Mouse (Mus musculus): Measurements from ENCODE around the gene Adamts7.

DNA sequence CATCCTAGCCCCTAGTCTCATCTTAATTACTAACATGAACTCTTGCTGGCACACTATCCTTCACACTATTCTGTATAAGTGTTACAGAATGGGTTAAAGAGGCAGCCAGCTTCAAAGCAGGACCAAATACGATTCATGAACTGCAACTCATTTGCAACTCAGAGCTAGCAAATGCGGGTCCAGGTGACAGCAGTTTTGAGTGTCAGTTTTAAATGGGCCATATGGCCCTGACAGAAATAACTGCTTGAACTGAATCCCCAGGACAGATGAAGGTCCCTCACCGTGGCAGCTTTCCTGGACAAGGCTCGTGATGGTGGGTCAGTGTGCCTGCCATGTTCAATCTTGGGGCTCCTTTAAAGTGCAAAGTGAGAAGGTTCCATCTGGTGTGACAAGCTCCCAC, 7.1 kb downstream of the Adamts7 start:
- TF ChIP-seq CTCF (IDR thresholded peaks at IDR 0.05; ENCODE audit: control insufficient read depth, insufficient read depth, insufficient read length) (no peak), USF1 (IDR thresholded peaks at IDR 0.05; ENCODE audit: low read depth) (no peak), CEBPB (IDR thresholded peaks at IDR 0.05; ENCODE audit: low read depth) (no peak), FOSL1 (IDR thresholded peaks at IDR 0.05; ENCODE audit: insufficient read depth, low read length, poor library complexity, severe bottlenecking) (no peak), MYOD1 (IDR thresholded peaks at IDR 0.05; ENCODE audit: control insufficient read depth, insufficient read length, low read depth) (no peak)

Data from C2C12 (cell line).